Mouse (Mus musculus) lung, adult 2 months (tissue): ENCODE results near the gene Map2k3. TPM values are rescaled to one million over a fixed set of nuclear protein-coding genes. Genes with fewer than 3 reads are reported as not detected.

ENCODE experiments used
- DNase-seq: peaks from one replicate; pipeline ENCODE4 v3.0.0; 2022
- H3K4me1 ChIP-seq: fragments of 200-500 bp; 2 replicates; pipeline ENCODE4 v1.6.1; 2011; ENCODE audit warnings: low read length; ENCODE audit not compliant: control insufficient read depth, insufficient read depth
- H3K4me3 ChIP-seq: fragments of 200-500 bp; replicated peaks from 2 replicates; pipeline ENCODE3; 2011; ENCODE audit warnings: low read depth, mild to moderate bottlenecking, control low read depth, low read length; ENCODE audit errors: extremely low read depth
- CTCF ChIP-seq: fragments of 200-500 bp; IDR thresholded peaks from 2 replicates; pipeline ENCODE4 v1.5.1; 2011; ENCODE audit warnings: mild to moderate bottlenecking, low read length, control low read depth; ENCODE audit not compliant: insufficient read depth
- POLR2A ChIP-seq: fragments of 200-500 bp; IDR thresholded peaks from 2 replicates; pipeline ENCODE4 v1.6.1; 2011; ENCODE audit warnings: low read depth, mild to moderate bottlenecking, control low read depth, low read length, borderline replicate concordance; ENCODE audit errors: extremely low read depth
- WGBS: fragments of 180-500 bp; shearing (Covaris S2); methylation state at CpG from one replicate; pipeline ENCODE4 v1.1.7; 2018; 5-methylcytosine and 5-hydroxymethylcytosine counted together
- polyA plus RNA-seq: library from polyadenylated mRNA; depleted of rRNA; stranded (reverse); fragments of >200 nt; gene quantifications from 2 replicates; pipeline ENCODE4 v1.2.3, GENCODE M21; 2012; rRNA removed

The Map2k3 gene
- polyA plus RNA-seq, 1 experiment, result 48.0 TPM

DNA sequence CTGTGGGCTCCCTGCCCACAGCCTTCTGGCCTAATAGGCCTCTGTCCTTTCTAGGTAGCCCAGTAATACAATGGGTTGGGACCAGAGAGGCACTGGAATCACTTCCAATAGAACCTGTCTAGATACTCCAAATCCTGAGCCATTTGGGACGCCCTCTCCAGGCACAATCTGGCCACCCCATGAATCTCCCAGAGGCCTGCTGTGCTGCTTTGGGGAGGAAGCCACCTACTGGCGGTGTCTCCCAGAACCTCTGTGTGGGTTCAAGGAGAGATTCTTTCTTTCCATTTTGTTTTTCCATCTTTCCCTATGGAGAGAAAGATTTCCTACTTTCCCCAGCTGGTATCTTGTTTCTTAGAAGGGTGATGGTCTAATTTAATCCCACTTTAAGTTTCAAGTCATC is 44.4 kb downstream of the Map2k3 start:
- DNase-seq, result no peak
- H3K4me1 ChIP-seq, result 0 out of 2 replicates have a peak, but pooled peaks cover 3% of the 10 kb centered on the region
- TF ChIP-seq CTCF (no peak), POLR2A (no peak)
- 84% methylated on average over 2 of the region's 2 CpGs for WGBS
- no peak overlapping the region for H3K4me3 ChIP-seq

DNA sequence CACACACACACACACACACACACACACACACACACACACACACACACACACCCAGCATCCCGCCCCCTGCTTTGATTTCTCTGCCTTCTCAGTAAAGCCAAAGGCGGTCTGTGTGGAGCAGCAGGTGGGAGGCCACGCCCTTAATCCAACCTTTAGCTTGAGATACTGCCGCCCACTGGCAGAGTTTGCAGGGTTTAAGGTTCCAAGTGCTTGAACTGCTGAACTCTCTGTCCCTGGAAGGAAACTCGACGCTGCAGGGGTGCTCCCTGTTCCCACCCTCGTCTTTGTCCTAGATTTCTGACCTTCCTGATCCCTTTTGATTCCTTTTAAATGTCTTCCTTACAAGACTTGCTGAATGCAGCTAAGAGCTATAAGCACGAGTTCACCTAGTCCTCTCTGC is 44.9 kb downstream of the Map2k3 start:
- DNase-seq, result peak; percentile 46
- H3K4me3 ChIP-seq, result no peak overlapping the region
- H3K4me1 ChIP-seq, result 0 out of 2 replicates have a peak, but pooled peaks cover 3% of the 10 kb centered on the region
- TF ChIP-seq POLR2A, result no peak
- TF ChIP-seq CTCF, result 0 out of 2 replicates have a peak, but pooled peaks have one; percentile 13
- 40% methylated on average over 8 of the region's 8 CpGs for WGBS

DNA sequence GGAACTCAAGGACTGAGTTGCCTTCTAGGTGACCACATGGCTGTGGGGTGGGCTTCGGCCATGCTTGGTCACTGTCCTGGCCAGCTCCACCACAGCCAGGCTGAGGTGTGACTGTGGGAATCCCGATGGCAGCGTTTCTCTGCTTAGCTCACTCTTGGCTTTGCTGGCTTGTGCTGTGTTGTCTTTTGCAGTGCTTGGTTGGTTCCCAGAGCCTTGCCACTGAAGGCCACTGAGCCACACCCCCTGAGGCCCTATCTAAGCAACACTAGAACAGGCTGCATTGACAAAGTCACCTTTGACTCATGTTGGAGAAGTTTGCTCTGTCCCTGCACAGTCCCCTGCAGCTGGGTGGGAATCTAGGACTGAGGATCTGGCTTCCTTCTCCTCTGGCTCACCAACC is 45.3 kb downstream of the Map2k3 start:
- TF ChIP-seq CTCF (no peak), POLR2A (no peak)
- 43% methylated on average over 3 of the region's 3 CpGs for WGBS
- H3K4me3 ChIP-seq, result no peak overlapping the region
- 0 out of 2 replicates have a peak, but pooled peaks cover 3% of the 10 kb centered on the region for H3K4me1 ChIP-seq
- DNase-seq, result no peak

DNA sequence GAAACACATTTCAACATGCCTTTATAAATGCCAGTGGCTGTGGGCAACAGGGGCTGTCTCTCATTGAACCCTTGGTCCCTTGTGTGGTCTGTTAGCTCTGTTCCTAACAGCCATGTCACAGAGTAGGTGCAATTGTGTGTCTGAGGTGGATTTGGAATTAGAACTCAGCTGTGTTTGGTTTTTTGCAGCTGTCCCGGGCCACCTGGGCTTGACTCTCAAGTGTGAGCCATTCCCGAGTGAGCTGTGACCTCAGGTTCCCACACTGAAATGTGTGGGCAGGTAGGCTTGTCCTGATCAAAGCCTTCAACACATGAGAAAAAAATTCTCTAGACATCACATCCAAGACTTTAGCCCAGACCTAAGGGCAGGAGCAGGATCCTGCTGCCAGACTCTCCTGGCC is 46.8 kb downstream of the Map2k3 start:
- WGBS, result 83% methylated on average over 2 of the region's 2 CpGs
- no peak for DNase-seq
- TF ChIP-seq CTCF (no peak), POLR2A (no peak)
- Histone ChIP-seq H3K4me3 (no peak overlapping the region), H3K4me1 (0 out of 2 replicates have a peak, but pooled peaks cover 3% of the 10 kb centered on the region)

DNA sequence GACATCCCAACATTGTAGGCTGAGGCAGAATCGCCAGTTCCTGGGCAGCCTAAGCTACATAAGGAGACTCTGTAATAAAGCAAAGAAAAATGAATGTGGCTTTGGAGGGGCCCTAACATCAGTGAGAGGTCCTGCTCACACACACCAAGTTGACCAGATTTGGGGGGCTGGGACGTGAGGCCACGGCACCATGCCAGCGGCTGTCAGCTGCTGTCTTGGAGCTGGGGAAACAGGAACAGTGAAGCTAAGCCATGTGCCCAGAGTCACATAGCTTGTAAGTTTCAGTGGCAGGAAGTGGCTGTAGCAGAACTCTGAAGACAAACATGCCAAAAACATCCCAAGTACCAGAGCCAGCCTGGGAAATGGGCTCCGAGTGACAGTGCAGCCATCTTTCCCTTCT is 48.0 kb downstream of the Map2k3 start:
- H3K4me3 ChIP-seq, result no peak overlapping the region
- DNase-seq, result no peak
- TF ChIP-seq CTCF (no peak), POLR2A (no peak)
- 0 out of 2 replicates have a peak, but pooled peaks cover 3% of the 10 kb centered on the region for H3K4me1 ChIP-seq
- WGBS, result 62% methylated on average over 5 of the region's 5 CpGs

DNA sequence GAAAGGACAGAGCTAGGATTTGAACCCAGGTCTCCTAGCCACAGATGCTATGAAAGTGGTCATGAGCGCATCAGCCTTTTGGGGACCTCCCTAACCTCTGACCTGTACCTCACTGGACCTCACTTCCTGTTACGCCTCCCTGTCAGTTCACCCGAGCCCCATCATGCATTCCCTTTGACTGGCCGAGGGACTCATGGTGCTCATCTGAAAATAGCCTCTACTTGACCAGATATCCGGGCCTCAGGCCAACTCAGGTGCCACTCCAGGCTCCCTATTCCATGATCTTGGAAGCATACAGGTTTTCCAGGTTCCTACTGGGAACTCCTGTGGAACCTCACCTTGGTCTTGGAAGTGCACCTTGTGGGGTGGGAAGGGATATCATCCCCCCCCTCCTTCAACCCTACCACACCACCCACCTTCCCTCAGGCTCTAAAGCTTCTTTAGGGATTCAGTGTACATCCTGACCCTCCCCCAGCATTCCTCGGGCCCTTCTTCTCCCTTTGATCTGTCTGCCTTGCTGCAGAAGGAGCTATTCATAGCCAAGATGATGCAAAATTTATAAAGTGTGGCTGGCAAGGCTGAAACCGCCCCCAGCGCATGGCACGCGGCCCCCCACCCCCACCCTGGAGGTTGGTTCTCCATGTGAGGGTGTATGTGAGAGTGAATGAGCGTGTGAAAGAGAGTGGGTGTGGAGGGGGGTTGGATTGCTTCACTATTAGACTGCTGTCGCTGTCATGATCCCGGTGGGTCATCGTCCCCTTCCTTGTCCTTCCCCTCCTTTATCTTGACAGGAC is 50.1 kb downstream of the Map2k3 start:
- H3K4me3 ChIP-seq, result no peak overlapping the region
- 0 out of 2 replicates have a peak, but pooled peaks cover 2% of the 10 kb centered on the region for H3K4me1 ChIP-seq
- no peak for DNase-seq
- TF ChIP-seq POLR2A (no peak), CTCF (no peak)
- WGBS, result 53% methylated on average over 14 of the region's 14 CpGs

DNA sequence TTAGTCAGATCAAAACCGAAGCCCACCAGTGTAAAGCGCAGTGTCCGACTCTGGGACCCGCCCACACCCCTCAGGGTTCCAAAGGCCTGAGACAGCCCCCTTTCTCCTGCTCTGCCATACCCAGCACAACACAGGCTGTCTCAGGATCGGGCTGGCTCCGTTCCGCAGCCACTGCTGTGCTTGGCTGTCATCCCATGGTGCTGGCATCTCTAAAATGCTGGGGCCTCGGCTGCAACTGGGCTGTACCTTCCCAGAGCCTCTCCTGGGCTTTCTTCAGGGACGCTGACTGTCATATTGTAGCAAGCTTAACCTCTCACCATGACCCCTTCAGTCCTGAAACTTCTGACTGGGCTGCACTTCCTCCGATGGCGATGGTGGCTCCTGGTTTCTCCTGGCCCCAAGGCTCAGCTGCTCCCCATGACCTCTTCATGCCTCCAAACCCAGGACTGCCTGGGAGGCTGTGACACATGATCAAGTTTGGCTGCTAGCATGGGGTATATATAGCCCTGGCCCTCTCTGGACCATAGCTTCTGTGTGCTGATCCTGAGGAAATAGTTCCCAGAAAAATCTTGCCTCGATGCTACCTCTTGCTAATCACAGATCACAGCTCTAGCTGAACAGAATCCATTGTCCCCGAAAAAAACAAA is 53.2 kb downstream of the Map2k3 start:
- 70% methylated on average over 13 of the region's 13 CpGs for WGBS
- Histone ChIP-seq H3K4me1 (no peaks in the 10 kb centered on the region), H3K4me3 (no peak overlapping the region)
- DNase-seq, result no peak
- TF ChIP-seq CTCF, result no peak

DNA sequence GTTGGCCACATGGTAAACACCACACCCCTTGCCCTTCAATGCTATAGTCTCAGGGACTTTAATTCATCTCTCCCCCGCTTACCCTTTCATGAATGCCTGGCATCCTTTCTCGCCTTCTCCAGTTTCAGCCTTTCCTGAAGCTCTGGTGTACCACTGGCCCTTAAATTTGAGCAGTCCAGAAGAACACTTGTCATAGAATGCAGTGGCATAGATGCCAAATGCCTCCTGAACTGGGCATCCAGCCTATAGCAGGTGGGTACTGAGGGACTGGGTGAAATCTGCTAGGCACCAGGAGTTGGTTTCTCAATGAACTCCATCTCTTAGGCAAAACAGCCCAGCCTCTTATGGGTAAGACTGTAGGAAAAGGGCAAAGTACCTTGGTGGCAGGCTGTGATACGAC is 58.6 kb downstream of the Map2k3 start:
- WGBS, result 74% methylated on average over 3 of the region's 3 CpGs
- no peaks in the 10 kb centered on the region for H3K4me1 ChIP-seq
- no peak for TF ChIP-seq POLR2A
- no peak for TF ChIP-seq CTCF
- DNase-seq, result no peak
- no peak overlapping the region for H3K4me3 ChIP-seq

Other genes starting within 250 kb of the Map2k3 start
- 61.6 and 68.2 TPM in 2 replicates for gene Llgl1, start 232.3 kb upstream of the Map2k3 start, polyA plus RNA-seq
- 236 and 264 TPM in 2 replicates for gene Flii, start 204.8 kb upstream of the Map2k3 start, polyA plus RNA-seq
- 22.3 and 25.4 TPM in 2 replicates for gene Mief2, start 203.6 kb upstream of the Map2k3 start, polyA plus RNA-seq
- 6.1 and 6.9 TPM in 2 replicates for gene Top3a, start 154.7 kb upstream of the Map2k3 start, polyA plus RNA-seq
- 9.4 and 11.5 TPM in 2 replicates for gene Smcr8, start 154.5 kb upstream of the Map2k3 start, polyA plus RNA-seq
- 8.1 and 10.6 TPM in 2 replicates for gene Shmt1, start 120.3 kb upstream of the Map2k3 start, polyA plus RNA-seq
- gene Dhrs7b, start 101.4 kb upstream of the Map2k3 start, polyA plus RNA-seq, result 10.8 and 14.3 TPM in 2 replicates
- gene Tmem11, start 52.8 kb upstream of the Map2k3 start, polyA plus RNA-seq, result 46.6 and 63.4 TPM in 2 replicates
- 29.2 and 34.4 TPM in 2 replicates for gene Natd1, start 17.3 kb upstream of the Map2k3 start, polyA plus RNA-seq
- gene Kcnj12, start 90.5 kb downstream of the Map2k3 start, polyA plus RNA-seq, result 5.3 and 5.8 TPM in 2 replicates
- gene Tnfrsf13b, start 194.7 kb downstream of the Map2k3 start, polyA plus RNA-seq, result 26.2 and 26.4 TPM in 2 replicates
- 37.6 and 43.6 TPM in 2 replicates for gene Usp22, start 243.0 kb downstream of the Map2k3 start, polyA plus RNA-seq